Mouse (Mus musculus): ENCODE data around the gene OR5BS1P.

- TF ChIP-seq POLR2A (IDR thresholded peaks at IDR 0.05; ENCODE audit: borderline replicate concordance, control insufficient read depth, low read depth, low read length) = no peak
- no peak for TF ChIP-seq CTCF (IDR thresholded peaks at IDR 0.05; ENCODE audit: control insufficient read depth, insufficient read depth, low read length)
Measured at GRCm38 (mm10) chr15:98507321-98507720, 37.6 kb downstream of the OR5BS1P start.

All from bone marrow, adult 2 months (tissue).